Mouse (Mus musculus) bone marrow, adult 2 months (tissue): ENCODE data around the gene Col5a1. TPM values are rescaled to one million over a fixed set of nuclear protein-coding genes. Genes with fewer than 3 reads are reported as not detected.
A peak's percentile ranks its signal among the peaks of the same experiment; 100 is the strongest.

ENCODE experiments used
- H3K27ac ChIP-seq: fragments of 200-500 bp; 2 replicates; pipeline ENCODE4 v1.5.1; 2012; ENCODE audit warnings: low read depth, mild to moderate bottlenecking, control low read depth, inconsistent platforms, low read length; ENCODE audit not compliant: control insufficient read depth, poor library complexity, insufficient read depth
- H3K4me1 ChIP-seq: fragments of 200-500 bp; 2 replicates; pipeline ENCODE4 v1.6.1; 2011; ENCODE audit warnings: low read length; ENCODE audit not compliant: control insufficient read depth, insufficient read depth
- H3K4me3 ChIP-seq: fragments of 200-500 bp; replicated peaks from 2 replicates; pipeline ENCODE3; 2011; ENCODE audit warnings: mild to moderate bottlenecking, low read depth, low read length, control low read depth; ENCODE audit not compliant: control insufficient read depth
- CTCF ChIP-seq: fragments of 200-500 bp; IDR thresholded peaks from 2 replicates; pipeline ENCODE4 v1.5.1; 2011; ENCODE audit warnings: low read length, control low read depth; ENCODE audit not compliant: control insufficient read depth, insufficient read depth
- POLR2A ChIP-seq: fragments of 200-500 bp; IDR thresholded peaks from 2 replicates; pipeline ENCODE4 v1.6.1; 2011; ENCODE audit warnings: low read depth, mild to moderate bottlenecking, control low read depth, low read length, borderline replicate concordance; ENCODE audit not compliant: control insufficient read depth
- WGBS: fragments of 180-500 bp; shearing (Covaris S2); methylation state at CpG from one replicate; pipeline ENCODE4 v1.1.7; 2018; 5-methylcytosine and 5-hydroxymethylcytosine counted together
- polyA plus RNA-seq: library from polyadenylated mRNA; stranded (reverse); fragments of >200 nt; gene quantifications from 2 replicates; pipeline ENCODE4 v1.2.4, GENCODE M21; 2011; ENCODE audit warnings: low replicate concordance; ENCODE audit not compliant: missing spikeins, insufficient read depth, insufficient read length

Gene Col5a1
- polyA plus RNA-seq, 1 experiment, result 7.3 TPM

- H3K27ac ChIP-seq, result no peak overlapping the region
- H3K4me3 ChIP-seq, result no peak overlapping the region
- TF ChIP-seq POLR2A (no peak), CTCF (peak; percentile 59)
- peaks cover 1% of the 10 kb centered on the region; the same call in 1 of the 2 replicates for H3K4me1 ChIP-seq
- WGBS, result 53% methylated on average over 3 of the region's 3 CpGs
These were observed 13.7 kb downstream of the Col5a1 start for GRCm38 (mm10) chr2:27899894-27900293.

- 54% methylated on average over 2 of the region's 2 CpGs for WGBS
These were observed 14.9 kb downstream of the Col5a1 start for GRCm38 (mm10) chr2:27901076-27901475.

GRCm38 (mm10) chr2:27901525-27902245 lies 15.5 kb downstream of the Col5a1 start:
- 80% methylated on average over 9 of the region's 9 CpGs for WGBS
- no peaks in the 10 kb centered on the region for H3K4me1 ChIP-seq

More at GRCm38 (mm10) chr2:27901076-27901475, 14.9 kb downstream of the Col5a1 start:
- Histone ChIP-seq H3K4me1 (no peaks in the 10 kb centered on the region), H3K27ac (no peak overlapping the region), H3K4me3 (no peak overlapping the region)
- TF ChIP-seq CTCF (no peak), POLR2A (no peak)

GRCm38 (mm10) chr2:27902318-27902717 lies 16.1 kb downstream of the Col5a1 start:
- no peaks in the 10 kb centered on the region for H3K4me1 ChIP-seq
- 75% methylated on average over 3 of the region's 3 CpGs for WGBS
- no peak overlapping the region for H3K4me3 ChIP-seq
- no peak overlapping the region for H3K27ac ChIP-seq
- TF ChIP-seq CTCF (no peak), POLR2A (no peak)

More at GRCm38 (mm10) chr2:27901525-27902245, 15.5 kb downstream of the Col5a1 start:
- Histone ChIP-seq H3K27ac (no peak overlapping the region), H3K4me3 (no peak overlapping the region)
- TF ChIP-seq POLR2A (no peak), CTCF (no peak)

GRCm38 (mm10) chr2:27905411-27905810 lies 19.2 kb downstream of the Col5a1 start:
- Histone ChIP-seq H3K27ac (no peak overlapping the region), H3K4me1 (no peaks in the 10 kb centered on the region), H3K4me3 (no peak overlapping the region)
- TF ChIP-seq POLR2A (no peak), CTCF (no peak)
- 64% methylated on average over 2 of the region's 2 CpGs for WGBS

- Histone ChIP-seq H3K4me1 (no peaks in the 10 kb centered on the region), H3K4me3 (no peak overlapping the region), H3K27ac (no peak overlapping the region)
- WGBS, result 74% methylated on average over 3 of the region's 3 CpGs
- TF ChIP-seq POLR2A (no peak), CTCF (no peak)
These were observed 24.3 kb downstream of the Col5a1 start for GRCm38 (mm10) chr2:27910501-27910900.

GRCm38 (mm10) chr2:27912546-27913275 lies 26.5 kb downstream of the Col5a1 start:
- 3% methylated on average over 1 of the region's 1 CpGs for WGBS
- TF ChIP-seq CTCF (no peak), POLR2A (no peak)
- no peak overlapping the region for H3K4me3 ChIP-seq
- H3K4me1 ChIP-seq, result no peaks in the 10 kb centered on the region
- H3K27ac ChIP-seq, result no peak overlapping the region

- TF ChIP-seq POLR2A (no peak), CTCF (peak; percentile 67)
- no peak overlapping the region for H3K4me3 ChIP-seq
- H3K4me1 ChIP-seq, result no peaks in the 10 kb centered on the region
- WGBS, result 35% methylated on average over 4 of the region's 4 CpGs
- H3K27ac ChIP-seq, result no peak overlapping the region
These were observed 29.5 kb downstream of the Col5a1 start for GRCm38 (mm10) chr2:27915726-27916125.

GRCm38 (mm10) chr2:27916316-27916715 lies 30.1 kb downstream of the Col5a1 start:
- 53% methylated on average over 2 of the region's 2 CpGs for WGBS
- Histone ChIP-seq H3K4me3 (no peak overlapping the region), H3K27ac (no peak overlapping the region), H3K4me1 (no peaks in the 10 kb centered on the region)
- TF ChIP-seq CTCF (no peak), POLR2A (no peak)
